Mouse (Mus musculus): ENCODE data around the gene Olfr370. TPM values are rescaled to one million over a fixed set of nuclear protein-coding genes. Genes with fewer than 3 reads are reported as not detected.
"Not testable (repeated sequence)": the region's sequence is repeated elsewhere in the genome, so short reads cannot be mapped to it uniquely, and the experiment has no call there.

The Olfr370 gene
- total RNA-seq (2014; fragmentation: Nextera tagmentation) (not detected in 2 replicates), total RNA-seq (2017) (not detected in 2 replicates)

DNA sequence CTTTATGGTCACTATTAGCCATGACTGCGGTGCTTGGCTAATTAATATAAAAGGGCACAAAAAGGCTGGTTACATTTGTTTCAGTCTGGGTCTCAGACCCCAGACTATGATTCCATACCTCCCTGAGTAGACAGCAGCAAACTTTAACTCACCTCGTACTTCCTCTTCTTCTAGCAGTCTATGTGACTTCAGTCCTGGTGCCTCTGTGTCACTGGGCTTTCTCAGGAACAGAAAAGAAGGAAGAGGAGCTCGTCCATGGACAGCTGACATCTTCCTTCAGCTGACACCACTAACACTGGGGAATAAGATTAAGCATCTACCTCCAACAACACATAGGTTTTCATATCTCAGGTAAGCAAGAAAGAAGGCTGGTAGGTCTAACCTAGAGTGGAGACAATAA is at the start of gene Olfr370:
Gene Olfr370, plus strand, starts transcription at position 45 of the 400 bp plus-strand sequence.
- ATAC-seq (replicated peaks; ENCODE audit: poor library complexity, severe bottlenecking) = no peak

DNA sequence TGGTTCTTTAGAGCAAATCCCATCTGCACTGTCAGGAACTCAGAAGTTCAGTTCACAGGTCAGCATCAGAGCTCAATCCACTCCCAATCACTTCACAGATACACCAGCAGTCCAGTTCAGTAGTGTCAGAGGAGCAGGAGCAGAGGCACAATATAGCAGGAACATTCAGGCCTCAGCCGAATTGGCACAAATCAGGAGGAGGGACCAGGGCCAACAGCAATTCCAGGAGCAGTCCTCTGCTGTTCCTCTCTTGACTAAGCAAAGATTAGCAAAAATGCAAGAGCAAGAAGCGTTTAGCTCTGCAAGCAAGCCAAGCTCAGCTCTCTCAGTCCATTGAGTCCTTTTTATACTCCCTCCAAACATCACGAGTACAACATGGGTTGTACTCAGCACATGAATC is 23.9 kb upstream of the Olfr370 start:
- ATAC-seq (replicated peaks; ENCODE audit: poor library complexity, severe bottlenecking) = no peak

DNA sequence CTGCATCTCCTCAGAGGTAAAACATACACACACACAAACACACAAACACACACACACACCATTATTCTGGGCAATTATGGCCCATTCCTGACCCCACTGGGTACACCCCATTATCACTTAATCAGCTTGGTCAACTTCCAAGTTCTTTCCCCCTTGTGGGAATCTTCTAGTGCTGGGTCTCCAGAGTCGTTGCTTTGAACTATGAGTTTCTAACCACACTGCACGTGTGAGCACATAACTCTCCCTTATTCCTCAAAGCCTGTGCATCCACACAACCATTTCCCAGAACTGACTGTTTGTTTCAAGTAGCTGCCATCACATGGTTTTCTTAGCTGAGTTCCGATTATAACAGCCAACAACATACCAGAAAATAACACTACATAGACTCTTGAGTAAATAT is 15.1 kb upstream of the Olfr370 start:
- no peak for ATAC-seq (replicated peaks; ENCODE audit: poor library complexity, severe bottlenecking)

DNA sequence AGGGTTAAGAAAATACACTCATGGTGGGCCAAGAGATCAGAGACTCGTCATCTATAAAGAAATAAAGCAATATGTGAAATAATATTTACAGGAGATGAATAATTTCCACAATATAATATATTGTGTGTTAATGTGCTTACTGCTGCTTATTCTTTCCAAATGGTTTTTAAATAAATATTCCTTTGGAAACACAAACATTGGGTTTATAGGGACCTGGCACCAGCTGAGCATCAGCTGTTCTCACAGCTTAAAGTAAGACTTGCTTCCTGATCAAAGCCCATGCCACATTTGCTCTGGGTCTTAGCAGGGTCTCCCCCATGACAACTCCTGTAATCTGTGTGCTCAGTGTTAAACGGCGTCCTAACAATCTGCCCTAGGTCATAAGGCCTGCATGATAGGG is 14.7 kb upstream of the Olfr370 start:
- not testable (repeated sequence) for ATAC-seq (replicated peaks; ENCODE audit: poor library complexity, severe bottlenecking)

DNA sequence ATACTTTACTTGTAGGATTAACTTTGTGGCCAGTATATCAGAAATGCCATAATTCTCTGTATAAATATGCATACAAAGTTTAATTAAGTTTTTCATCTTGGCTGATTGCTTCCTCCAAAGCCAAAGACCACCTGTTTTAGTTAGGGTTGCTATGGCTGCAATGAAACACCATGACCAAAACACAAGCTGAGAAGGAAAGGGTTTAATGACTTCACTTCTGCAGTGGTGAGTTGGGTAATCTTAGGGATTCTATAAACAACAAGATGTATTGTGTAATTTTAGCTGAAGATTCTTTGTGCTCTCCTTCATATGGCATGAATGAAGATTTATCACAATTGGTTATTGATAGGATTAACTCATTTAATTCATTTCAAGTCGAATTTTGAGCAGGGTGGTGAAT is 14.3 kb upstream of the Olfr370 start:
- ATAC-seq (replicated peaks; ENCODE audit: poor library complexity, severe bottlenecking) = no peak

DNA sequence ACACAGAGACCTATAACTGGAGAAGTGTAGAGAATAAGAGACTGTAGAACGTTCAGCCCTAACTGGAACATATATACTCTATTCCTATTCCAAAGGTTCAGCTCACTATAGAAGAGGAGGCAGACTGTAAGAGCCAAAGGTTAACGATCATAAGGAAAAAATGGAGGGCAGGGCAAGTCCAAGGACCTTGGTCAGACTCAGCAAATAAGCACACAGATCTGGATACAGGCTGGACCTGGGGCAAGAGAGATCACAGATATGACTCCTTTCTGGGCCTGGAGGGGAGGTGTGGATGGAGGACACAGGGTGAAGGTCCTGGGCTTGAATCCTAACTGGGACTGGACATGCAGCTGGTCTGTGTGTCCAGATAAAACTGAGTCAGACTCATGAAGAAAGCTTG is 778 bp upstream of the Olfr370 start:
- ATAC-seq (replicated peaks; ENCODE audit: poor library complexity, severe bottlenecking) = no peak

DNA sequence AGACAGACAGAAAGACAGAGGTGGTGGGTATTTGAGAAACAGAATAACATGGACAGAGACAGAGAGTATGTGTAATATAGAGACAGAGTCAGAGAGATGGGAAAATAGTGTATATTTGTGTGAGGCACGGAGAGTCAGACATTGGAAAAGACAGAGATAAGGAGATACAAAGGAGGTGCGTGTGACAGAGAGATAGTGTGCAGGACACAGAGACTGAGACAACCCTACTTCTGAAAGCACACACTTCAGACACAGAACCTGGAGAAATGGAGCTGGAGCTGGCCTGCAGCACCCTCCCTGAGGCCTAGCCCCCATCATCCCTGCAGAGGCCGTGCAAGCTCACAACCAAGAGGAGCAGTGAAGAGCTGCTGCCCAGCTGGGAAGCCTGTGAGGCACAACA is 27.1 kb downstream of the Olfr370 start:
- ATAC-seq (replicated peaks; ENCODE audit: poor library complexity, severe bottlenecking) = no peak

DNA sequence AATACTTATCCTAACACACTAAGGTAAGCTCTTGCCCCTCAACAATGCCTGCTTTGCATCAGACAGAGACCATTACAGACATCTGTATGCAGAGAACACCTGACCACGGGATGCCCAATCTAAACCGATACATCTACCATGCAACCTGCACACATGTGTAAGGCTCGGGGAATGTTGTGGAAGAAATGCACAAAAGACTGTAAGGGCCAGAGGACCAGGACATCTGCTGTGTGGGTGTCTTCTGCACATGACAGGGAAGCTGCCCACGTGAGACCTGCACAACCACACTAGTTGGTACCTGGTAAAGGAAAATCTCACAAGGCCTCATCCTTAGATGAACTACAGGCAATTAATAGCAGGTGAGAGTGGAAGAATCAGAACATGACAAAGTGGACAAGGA is 27.7 kb downstream of the Olfr370 start:
- no peak for ATAC-seq (replicated peaks; ENCODE audit: poor library complexity, severe bottlenecking)

DNA sequence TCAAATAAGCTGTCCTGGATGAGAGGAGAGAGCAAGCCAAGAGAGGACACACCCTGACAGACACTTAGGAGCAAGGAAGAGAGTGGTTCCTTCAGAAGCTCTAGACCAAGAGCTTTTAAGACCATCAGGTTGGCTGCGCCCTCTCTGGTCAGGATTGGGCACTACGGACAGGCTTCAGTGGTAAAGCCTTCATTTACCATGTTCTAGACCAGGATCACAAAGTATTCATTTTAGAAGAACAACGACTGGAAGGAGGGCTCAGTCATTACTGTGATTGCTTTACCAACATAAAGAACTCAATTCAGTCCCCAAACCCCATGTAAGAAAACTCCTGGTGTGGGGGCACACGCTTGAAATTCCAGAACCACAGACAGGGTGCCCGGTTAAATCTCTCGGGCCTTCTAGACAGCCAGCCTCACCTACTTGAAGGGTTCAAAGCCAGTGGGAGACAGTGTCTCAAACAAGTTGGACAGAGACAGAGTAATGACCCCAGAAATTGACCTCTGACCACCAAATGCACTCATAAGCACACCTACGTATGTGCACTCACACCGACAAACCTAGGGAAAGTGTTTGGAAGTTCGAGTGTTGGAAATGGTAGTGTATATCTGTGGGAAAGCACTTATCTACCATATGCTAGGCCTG is 30.3 kb downstream of the Olfr370 start:
- ATAC-seq (replicated peaks; ENCODE audit: poor library complexity, severe bottlenecking) = peak; percentile 47

DNA sequence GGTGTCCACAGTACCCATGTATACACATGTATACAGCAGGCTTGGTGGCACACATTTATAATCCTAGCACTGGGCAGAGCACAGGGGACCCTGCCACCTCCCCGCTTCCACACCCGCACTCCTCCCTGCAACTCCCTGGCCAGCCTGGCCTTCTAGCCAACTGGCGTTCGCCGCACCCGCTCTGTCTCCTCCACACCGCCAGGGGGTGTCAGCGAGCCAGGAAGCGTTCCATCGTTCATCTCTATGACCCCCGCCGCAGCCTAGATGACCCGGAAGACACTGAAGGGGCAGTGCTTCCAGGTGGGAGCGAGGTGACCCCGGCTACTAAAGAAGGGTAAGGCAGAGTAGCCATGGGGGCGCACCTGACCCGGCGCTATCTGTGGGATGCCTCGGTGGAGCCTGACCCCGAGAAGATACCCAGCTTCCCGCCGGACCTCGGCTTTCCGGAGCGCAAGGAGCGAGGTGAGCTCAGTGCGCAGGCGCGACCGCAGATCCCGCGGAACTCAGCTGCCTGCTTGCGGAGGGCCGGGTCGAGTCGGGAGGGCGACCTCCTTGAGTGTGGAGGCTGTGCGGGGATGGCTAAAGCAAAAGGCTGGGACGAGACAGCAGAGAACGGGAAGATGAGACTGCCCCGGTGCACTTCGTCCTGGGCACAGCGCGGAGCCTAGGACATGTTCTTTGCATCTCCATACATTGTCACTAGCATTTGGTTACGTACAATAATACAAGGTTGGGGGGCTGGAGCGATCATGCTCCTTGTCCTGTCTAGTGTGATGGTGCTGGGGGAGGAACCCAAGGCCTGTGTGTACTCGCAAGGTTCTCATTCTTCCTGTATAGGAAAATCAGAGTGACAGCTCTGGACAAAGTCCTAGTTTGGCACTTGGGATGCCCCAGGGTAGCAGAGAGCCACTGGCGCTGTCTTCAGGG is 31.2 kb downstream of the Olfr370 start, which contains the start of gene Ndufb7:
Gene Ndufb7, plus strand, starts transcription at position 203 of the 927 bp plus-strand sequence.
- ATAC-seq (replicated peaks; ENCODE audit: poor library complexity, severe bottlenecking) = peak; percentile 94

DNA sequence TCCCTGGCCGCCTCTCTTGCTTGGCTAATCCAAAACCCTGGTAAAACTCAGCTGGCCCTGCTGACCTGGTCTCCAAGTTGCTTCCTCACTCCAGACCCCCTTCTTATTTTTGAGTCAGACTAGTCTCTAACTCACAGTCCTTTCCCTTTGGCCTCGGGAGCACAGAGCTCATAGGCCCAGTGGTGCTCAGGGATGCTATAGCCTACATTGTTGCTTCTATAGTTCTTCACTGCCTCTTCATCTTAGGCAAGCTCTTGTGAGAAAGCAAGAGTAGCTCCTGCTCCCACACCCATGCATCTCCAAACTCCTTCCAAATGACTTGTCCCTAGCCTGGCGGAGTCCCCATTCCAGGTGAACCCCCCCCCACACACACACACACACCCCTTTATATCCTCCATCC is 32.1 kb downstream of the Olfr370 start:
- ATAC-seq (replicated peaks; ENCODE audit: poor library complexity, severe bottlenecking) = no peak

DNA sequence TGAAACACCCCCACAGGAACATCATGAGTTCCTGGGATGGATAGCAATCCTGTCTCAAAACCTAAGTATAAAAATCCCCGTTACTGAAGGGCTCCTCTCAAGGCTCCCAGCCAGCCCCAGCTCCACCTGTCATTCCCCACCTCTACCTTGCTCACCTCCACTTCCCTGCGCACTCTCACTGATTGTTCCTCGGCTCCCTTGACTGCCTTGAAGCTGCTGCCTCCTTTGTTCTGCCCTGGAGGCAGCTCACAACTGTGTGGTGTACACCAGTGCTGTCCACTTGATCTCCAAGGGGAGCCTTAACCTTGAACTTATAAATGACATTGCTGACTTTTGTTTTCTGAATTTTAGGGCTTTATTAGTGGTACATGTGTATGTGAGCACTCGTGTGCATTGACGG is 32.5 kb downstream of the Olfr370 start:
- ATAC-seq (replicated peaks; ENCODE audit: poor library complexity, severe bottlenecking) = no peak

DNA sequence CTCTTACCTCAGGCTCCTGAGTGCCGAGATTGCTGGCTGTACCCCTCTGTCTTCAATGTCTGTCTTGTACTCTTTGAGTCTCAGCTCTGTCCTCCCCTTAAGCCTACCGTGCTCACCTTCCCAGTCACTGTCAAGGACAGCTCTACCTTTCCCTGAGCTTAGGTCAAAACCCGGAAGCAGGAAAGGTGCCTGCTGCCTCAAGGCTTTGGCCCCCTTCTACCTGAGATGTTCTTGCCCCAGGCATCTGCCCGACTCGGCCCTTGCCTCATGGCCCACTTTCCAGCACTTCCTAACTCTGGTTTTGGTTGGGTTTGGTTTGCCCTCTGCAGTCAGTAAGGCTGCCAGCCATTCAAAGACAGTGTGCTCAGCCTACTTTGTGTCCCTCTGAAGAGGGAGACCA is 33.2 kb downstream of the Olfr370 start:
- no peak for ATAC-seq (replicated peaks; ENCODE audit: poor library complexity, severe bottlenecking)

DNA sequence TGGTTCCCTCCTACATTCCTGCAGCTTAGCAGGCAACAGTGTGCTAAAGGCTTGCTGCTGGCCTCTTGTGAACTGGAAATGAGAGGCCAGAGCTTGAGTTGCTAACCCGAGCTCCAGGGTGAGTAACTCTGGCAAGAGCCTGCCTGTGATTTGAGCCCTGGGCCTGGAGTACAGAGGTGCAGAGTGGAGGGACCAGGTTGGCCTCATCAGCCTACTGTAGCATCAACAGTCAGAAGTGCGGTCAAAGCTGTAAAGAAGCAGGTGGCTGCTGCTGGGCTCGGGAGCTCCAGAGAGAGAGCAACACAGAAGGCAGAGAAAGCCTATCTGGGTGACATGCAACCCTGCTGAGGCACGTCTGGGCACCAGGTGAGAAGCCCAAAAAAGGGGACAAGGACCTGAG is 33.6 kb downstream of the Olfr370 start:
- no peak for ATAC-seq (replicated peaks; ENCODE audit: poor library complexity, severe bottlenecking)

DNA sequence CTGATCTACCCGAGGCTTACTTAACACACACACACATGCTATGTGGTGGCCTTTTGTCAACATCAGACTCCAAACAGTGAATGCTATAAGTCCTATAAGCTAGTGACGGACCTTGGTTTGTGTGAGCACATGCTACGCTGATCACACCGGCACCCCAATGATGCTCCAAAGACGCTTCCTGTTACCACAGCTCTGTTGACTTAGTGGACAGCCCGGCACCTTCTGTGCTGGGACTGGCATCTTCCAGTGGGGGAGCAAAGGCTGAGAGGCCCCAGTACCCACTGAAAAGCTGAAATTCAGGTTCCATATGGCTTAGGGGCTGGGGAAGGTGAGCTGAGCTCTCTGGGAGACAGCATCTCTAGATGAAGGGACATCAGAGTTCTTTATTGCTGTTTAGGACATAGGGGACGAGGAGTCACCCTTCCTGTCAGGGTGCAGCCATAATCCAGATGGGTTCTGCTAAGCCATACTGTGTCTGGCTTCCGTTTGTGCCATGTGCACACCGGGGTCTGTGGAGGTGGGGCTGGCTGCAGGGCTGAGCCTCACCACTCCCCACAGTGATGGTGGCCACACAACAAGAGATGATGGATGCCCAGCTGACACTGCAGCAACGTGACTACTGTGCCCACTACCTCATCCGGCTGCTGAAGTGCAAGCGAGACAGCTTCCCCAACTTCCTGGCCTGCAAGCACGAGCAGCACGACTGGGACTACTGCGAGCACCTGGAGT is 34.9 kb downstream of the Olfr370 start:
- ATAC-seq (replicated peaks; ENCODE audit: poor library complexity, severe bottlenecking) = no peak

DNA sequence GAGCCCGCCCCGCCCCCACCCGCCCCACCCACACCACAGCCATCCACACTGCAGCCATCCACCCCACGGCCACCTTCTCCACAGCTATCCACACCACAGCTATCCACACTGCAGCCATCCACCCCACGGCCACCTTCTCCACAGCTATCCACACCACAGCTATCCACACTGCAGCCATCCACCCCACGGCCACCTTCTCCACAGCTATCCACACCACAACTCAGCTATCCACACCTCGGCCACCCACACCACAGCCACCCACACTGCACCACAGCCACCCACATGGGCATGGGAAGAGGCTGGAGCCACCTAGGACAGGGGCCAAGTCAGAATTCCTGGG is 35.4 kb downstream of the Olfr370 start:
- ATAC-seq (replicated peaks; ENCODE audit: poor library complexity, severe bottlenecking) = not testable (repeated sequence)

DNA sequence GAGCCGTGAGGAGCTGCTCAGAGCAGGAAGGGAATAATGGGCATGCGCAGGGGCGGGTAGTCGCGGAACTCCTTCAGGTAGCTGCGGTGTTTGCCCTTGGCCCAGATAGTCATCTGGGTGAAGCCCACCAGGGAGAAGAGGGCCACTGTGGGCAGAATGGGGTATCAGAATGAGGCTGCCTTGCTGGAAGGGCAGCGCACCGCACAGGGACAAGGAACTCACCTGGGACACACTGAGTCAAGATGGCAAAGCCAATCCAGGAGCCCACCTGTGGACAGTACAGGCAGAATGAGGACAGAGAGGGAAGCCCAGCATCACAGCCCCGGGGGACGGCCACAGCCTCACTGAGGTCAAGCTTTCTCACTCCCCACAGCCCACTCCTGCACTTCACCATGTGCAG is 36.2 kb downstream of the Olfr370 start:
- ATAC-seq (replicated peaks; ENCODE audit: poor library complexity, severe bottlenecking) = no peak

DNA sequence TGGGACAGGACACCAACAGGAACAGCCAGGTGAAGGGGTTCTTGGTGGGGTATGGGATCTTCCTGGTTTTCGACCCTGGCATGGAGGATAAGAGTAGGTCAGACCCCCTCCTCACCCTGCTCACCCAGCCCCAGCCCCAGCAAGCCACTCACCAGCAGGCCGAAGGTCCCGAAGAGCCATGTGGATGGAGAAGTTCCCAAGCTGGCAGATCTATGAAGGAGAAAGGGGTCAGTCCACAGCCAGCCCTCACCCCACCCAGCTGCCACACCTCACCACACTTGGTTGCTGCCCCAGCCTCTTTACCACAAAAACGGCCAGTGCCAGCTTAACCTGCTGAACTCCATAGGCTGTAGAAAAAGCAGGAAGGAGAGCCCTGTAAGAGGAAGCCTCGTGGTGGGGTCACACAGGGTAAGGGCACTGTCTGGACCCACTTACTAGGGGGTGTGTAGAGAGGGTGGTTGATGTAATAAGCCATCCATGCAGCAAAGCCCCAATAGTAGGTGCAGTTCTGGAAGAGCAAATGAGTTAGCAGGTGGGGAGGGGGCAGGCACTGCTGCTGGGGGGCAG is 36.7 kb downstream of the Olfr370 start:
- peak; percentile 54 for ATAC-seq (replicated peaks; ENCODE audit: poor library complexity, severe bottlenecking)

DNA sequence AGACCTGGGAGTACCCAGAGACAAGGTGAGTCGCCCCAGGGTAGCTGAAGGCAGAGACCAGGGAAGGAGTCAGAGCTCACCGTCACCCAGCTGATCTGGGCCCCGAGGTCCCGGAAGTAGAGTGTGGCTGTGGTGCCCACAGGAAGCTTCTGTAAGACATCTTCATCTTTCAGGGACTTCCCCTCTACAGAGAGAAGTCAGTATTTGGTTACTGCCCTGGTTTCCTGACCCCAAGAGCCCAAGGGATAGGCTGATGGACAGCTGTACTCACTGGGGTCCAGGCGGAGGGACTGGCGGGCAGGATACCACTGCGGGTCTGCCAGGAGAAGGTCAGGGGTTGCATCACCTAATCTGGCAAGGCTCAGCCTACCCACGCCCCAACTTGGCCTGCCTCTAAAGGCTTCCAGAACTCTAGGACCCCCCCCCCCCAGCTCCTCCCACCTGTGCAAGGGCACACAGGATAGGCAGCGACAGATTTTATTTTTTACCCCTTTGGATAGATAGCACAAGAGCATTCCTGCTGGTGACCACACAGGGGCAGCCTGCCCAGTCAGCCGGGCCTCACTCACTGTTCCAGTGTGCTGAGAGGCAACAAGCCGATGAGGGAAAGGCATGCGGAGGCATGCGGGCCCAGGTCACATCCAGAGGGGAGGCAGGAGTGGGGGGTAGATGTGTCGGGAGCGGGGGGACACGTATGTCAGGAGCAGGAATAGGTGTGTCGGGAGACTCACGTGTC is 37.7 kb downstream of the Olfr370 start:
- peak; percentile 78 for ATAC-seq (replicated peaks; ENCODE audit: poor library complexity, severe bottlenecking)
